Mouse (Mus musculus): Measurements from ENCODE around the gene Zfp882. TPM values are rescaled to one million over a fixed set of nuclear protein-coding genes. Genes with fewer than 3 reads are reported as not detected.
"Not testable (repeated sequence)": the region's sequence is repeated elsewhere in the genome, so short reads cannot be mapped to it uniquely, and the experiment has no call there.

Gene Zfp882
- polyA plus RNA-seq, 1 experiment: 0.60 TPM

DNA sequence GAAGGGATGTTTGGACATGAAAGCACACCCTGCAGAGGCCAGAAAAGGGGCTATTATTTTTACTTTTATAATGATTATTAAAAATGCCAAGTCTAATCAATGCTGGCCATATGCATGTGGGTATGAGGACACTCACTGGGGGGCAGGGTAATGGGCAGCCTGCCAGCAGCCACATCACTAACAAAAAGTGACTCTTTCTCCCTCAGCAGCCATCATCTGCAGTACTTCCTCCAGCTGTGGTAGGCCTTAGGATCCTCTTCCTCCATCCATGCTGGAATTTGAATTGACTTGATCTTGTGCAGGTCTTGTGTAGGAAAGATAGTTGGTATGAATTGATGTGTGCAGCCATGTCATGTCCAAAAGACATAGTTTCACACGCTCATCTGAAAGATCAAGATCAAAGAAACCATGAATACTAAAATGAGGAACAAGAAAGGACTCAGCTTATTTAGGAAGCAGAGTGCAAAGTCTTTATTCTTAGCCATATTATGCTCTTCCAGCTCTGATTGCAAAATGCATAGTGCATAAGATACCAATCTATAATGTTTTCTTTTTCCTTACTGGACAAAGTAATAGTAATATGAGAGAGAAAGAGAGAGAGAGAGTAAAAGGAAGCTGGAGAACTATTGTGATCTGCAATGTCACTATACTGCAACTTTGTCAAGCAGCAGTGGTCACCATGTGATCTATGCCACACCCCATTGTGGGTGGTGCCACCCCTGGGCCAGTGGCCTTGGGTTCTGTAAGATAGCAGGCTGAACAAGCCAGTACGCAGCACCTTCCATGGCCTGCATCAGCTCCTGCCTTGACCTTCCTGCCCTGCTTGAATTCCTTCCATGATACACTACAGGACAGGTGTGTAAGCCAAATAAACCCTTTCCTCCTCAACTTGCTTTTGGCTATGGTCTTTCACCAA, 32.1 kb downstream of the Zfp882 start:
- 43% methylated on average over 2 of the region's 2 CpGs for WGBS
- peak in 1 of 2 experiments; percentile 30 for DNase-seq (ENCODE audit: low read depth in 1 of 2, low spot score in 2 of 2)
- no peak overlapping the region for H3K4me3 ChIP-seq (ENCODE audit: extremely low read depth, insufficient read depth, insufficient read length)
- H3K4me1 ChIP-seq (ENCODE audit: control insufficient read depth, insufficient read depth, insufficient read length): peaks cover 5% of the 10 kb centered on the region; the same call in 1 of the 2 replicates
- peak overlapping the region; percentile 54; the same call in 1 of the 2 replicates for H3K27ac ChIP-seq (ENCODE audit: insufficient read depth, low read length)
- H3K27me3 ChIP-seq (ENCODE audit: control insufficient read depth, insufficient read depth, low read length): no peaks in the 10 kb centered on the region
- no peaks in the 10 kb centered on the region for H3K36me3 ChIP-seq (ENCODE audit: control insufficient read depth, insufficient read depth, low read length)
- TF ChIP-seq CTCF (IDR thresholded peaks at IDR 0.05; ENCODE audit: extremely low read depth, insufficient read depth, insufficient read length, insufficient replicate concordance) (no peak), POLR2A (IDR thresholded peaks at IDR 0.05; ENCODE audit: low read depth, low read length) (no peak)

DNA sequence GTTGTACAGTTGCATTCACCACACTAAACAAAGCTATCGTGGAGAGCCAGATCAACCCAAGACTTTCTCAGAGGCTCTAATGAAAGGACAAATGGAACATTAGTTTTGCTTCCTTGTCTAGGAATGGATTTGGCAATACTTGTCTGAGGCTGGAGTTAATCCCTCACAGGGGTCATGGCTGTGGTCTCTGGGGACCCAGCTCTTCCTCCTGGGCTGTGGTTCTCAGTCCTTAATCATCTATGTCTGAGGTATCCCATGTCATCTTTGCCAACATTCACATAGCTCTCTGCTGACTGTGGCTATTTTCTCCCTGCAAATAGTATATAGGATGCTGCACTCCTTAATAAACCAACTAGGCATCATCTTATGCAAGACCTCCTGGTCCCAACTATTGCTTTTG, 33.4 kb downstream of the Zfp882 start:
- Histone ChIP-seq H3K36me3 (ENCODE audit: control insufficient read depth, insufficient read depth, low read length) (no peaks in the 10 kb centered on the region), H3K4me1 (ENCODE audit: control insufficient read depth, insufficient read depth, insufficient read length) (peaks cover 5% of the 10 kb centered on the region; the same call in 1 of the 2 replicates), H3K27ac (ENCODE audit: insufficient read depth, low read length) (no peak overlapping the region), H3K27me3 (ENCODE audit: control insufficient read depth, insufficient read depth, low read length) (no peaks in the 10 kb centered on the region), H3K4me3 (ENCODE audit: extremely low read depth, insufficient read depth, insufficient read length) (no peak overlapping the region)
- DNase-seq (ENCODE audit: low read depth in 1 of 2, low spot score in 2 of 2): no peak
- 91% methylated on average over 1 of the region's 1 CpGs for WGBS
- no peak for TF ChIP-seq POLR2A (IDR thresholded peaks at IDR 0.05; ENCODE audit: low read depth, low read length)
- TF ChIP-seq CTCF (IDR thresholded peaks at IDR 0.05; ENCODE audit: extremely low read depth, insufficient read depth, insufficient read length, insufficient replicate concordance): no peak

DNA sequence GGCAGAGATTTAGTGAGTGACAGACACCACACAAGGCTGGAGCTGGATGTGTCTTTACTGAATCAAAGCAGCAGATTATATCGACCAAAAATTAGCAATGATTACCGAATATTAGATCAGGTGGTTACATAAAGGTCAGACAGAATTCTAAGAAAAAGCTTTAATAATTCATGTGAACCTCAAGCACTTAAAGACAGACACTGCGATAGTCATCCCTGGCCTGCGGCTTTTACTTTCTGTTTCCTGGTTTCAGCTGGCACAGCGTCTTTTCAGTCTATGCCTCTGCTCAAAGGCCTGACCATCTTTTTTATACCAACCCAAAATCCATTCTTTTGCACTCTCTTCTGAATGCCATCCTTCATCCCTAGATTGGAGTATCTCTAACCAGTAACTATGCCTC, 40.2 kb downstream of the Zfp882 start:
- Histone ChIP-seq H3K27ac (ENCODE audit: insufficient read depth, low read length) (no peak overlapping the region), H3K4me3 (ENCODE audit: extremely low read depth, insufficient read depth, insufficient read length) (no peak overlapping the region), H3K36me3 (ENCODE audit: control insufficient read depth, insufficient read depth, low read length) (no peaks in the 10 kb centered on the region), H3K27me3 (ENCODE audit: control insufficient read depth, insufficient read depth, low read length) (no peaks in the 10 kb centered on the region), H3K4me1 (ENCODE audit: control insufficient read depth, insufficient read depth, insufficient read length) (peaks cover 8% of the 10 kb centered on the region)
- no peak for TF ChIP-seq CTCF (IDR thresholded peaks at IDR 0.05; ENCODE audit: extremely low read depth, insufficient read depth, insufficient read length, insufficient replicate concordance)
- no peak for TF ChIP-seq POLR2A (IDR thresholded peaks at IDR 0.05; ENCODE audit: low read depth, low read length)
- WGBS: 79% methylated on average over 5 of the region's 5 CpGs
- no peak for DNase-seq (ENCODE audit: low read depth in 1 of 2, low spot score in 2 of 2)

DNA sequence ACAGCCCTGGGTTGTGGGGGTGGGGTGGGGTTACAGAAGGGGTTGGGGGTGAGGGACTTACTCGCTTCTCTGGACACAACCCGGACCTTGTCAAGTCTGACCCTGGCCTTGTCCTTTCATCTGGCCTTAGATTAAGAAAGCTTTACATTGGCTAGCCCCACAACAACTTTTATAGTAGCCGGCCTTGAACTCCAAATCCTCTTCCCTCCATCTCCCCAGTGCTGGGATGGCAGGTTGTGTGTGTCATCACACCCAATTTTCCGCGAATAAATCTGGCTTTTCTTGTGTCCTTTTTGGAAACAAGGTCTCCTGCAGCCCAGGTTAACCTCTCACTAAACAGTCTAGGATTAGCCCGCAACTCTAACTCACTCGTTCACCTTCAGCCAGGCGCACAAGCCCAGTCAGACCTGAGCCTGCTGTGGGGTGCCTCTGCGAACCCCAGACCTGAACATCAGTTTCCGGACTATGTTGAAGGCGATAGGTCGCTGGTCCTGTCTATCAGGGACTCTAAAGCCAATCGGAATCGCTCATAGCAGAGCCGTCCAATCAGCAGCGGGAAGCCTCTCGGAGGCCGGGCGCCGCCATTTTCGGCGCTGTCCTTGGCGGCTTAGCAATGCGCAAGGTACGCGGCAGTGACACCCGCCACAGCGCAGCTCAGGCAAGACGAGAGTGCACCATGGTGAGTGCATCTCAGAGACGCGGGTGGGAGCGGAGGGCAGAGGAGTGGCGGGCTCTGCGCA, 42.2 kb downstream of the Zfp882 start, which contains the start of gene Zfp961:
TSS of gene Zfp961 (plus strand) at position 557 of the 740 bp plus-strand sequence.
- Histone ChIP-seq H3K27ac (ENCODE audit: insufficient read depth, low read length) (peak within 1 kb of the TSS; percentile 75), H3K4me3 (ENCODE audit: extremely low read depth, insufficient read depth, insufficient read length) (peak within 1 kb of the TSS; percentile 77), H3K36me3 (ENCODE audit: control insufficient read depth, insufficient read depth, low read length) (no peaks in the 10 kb centered on the region), H3K4me1 (ENCODE audit: control insufficient read depth, insufficient read depth, insufficient read length) (peaks cover 8% of the 10 kb centered on the region), H3K27me3 (ENCODE audit: control insufficient read depth, insufficient read depth, low read length) (no peaks in the 10 kb centered on the region)
- DNase-seq (ENCODE audit: low read depth in 1 of 2, low spot score in 2 of 2): peak; percentile 98 to 99
- peak; percentile 71 for TF ChIP-seq POLR2A (IDR thresholded peaks at IDR 0.05; ENCODE audit: low read depth, low read length)
- no peak for TF ChIP-seq CTCF (IDR thresholded peaks at IDR 0.05; ENCODE audit: extremely low read depth, insufficient read depth, insufficient read length, insufficient replicate concordance)
- WGBS: 5% methylated on average over 34 of the region's 34 CpGs

DNA sequence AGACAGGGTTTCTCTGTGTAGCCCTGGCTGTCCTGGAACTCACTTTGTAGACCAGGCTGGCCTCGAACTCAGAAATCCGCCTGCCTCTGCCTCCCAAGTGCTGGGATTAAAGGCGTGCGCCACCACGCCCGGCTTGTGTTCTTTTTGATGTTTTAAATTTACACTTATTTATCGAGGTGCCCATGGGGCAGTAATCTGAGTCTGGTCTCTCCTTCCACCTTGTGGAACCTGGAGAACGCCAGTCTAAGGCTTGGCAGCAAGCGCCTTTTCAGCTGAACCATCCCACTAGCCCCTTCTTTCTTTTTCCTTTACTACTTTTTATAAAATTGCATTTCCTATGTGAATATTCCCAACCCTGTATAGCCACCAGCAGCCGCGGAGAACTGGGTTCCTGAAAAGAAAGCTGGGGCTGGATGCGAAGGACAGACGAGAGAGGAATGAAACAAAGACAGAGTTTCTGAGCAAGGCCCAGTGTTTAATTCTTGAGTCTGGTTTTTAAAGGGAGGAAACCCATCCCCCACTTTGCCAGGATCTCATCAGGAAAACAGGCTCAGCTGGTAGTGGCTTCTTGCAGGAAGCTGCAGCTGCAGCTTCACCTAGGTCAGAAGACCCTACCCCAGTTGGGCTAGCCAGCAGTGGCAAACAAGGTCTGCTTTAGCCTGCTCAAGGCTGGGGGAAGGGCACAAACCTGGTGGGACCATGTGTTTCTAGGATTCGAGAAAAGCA, 43.2 kb downstream of the Zfp882 start:
- H3K36me3 ChIP-seq (ENCODE audit: control insufficient read depth, insufficient read depth, low read length): no peaks in the 10 kb centered on the region
- H3K4me3 ChIP-seq (ENCODE audit: extremely low read depth, insufficient read depth, insufficient read length): peak overlapping the region; percentile 33; the same call in 1 of the 2 replicates
- H3K4me1 ChIP-seq (ENCODE audit: control insufficient read depth, insufficient read depth, insufficient read length): peaks cover 8% of the 10 kb centered on the region
- 12% methylated on average over 14 of the region's 14 CpGs for WGBS
- no peak for DNase-seq (ENCODE audit: low read depth in 1 of 2, low spot score in 2 of 2)
- no peak overlapping the region for H3K27ac ChIP-seq (ENCODE audit: insufficient read depth, low read length)
- TF ChIP-seq POLR2A (IDR thresholded peaks at IDR 0.05; ENCODE audit: low read depth, low read length): no peak
- no peak for TF ChIP-seq CTCF (IDR thresholded peaks at IDR 0.05; ENCODE audit: extremely low read depth, insufficient read depth, insufficient read length, insufficient replicate concordance)
- H3K27me3 ChIP-seq (ENCODE audit: control insufficient read depth, insufficient read depth, low read length): no peaks in the 10 kb centered on the region

DNA sequence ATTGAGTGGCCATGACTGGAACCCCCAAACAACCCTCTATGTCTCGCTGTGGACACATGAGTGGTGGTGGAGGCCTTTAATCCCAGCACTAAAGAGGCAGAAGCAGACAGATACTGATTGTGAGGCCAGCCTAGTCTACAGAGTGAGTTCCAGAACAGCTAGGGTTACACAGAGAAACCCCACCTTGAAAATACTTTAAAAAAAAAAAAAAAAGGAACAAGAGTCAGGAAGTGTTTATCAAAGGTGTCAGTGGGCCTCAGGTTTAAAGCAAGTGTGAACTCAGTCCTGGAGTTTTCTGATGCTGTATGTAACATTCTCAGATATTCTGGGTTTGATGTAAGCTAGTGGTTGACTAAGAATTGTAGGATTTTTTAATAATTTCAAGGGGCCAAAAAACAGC, 44.1 kb downstream of the Zfp882 start:
- Histone ChIP-seq H3K4me1 (ENCODE audit: control insufficient read depth, insufficient read depth, insufficient read length) (peaks cover 8% of the 10 kb centered on the region), H3K4me3 (ENCODE audit: extremely low read depth, insufficient read depth, insufficient read length) (no peak overlapping the region), H3K36me3 (ENCODE audit: control insufficient read depth, insufficient read depth, low read length) (no peaks in the 10 kb centered on the region), H3K27ac (ENCODE audit: insufficient read depth, low read length) (no peak overlapping the region), H3K27me3 (ENCODE audit: control insufficient read depth, insufficient read depth, low read length) (no peaks in the 10 kb centered on the region)
- DNase-seq (ENCODE audit: low read depth in 1 of 2, low spot score in 2 of 2): no peak
- TF ChIP-seq CTCF (IDR thresholded peaks at IDR 0.05; ENCODE audit: extremely low read depth, insufficient read depth, insufficient read length, insufficient replicate concordance) (no peak), POLR2A (IDR thresholded peaks at IDR 0.05; ENCODE audit: low read depth, low read length) (no peak)
- WGBS: 86% methylated on average over 1 of the region's 1 CpGs

DNA sequence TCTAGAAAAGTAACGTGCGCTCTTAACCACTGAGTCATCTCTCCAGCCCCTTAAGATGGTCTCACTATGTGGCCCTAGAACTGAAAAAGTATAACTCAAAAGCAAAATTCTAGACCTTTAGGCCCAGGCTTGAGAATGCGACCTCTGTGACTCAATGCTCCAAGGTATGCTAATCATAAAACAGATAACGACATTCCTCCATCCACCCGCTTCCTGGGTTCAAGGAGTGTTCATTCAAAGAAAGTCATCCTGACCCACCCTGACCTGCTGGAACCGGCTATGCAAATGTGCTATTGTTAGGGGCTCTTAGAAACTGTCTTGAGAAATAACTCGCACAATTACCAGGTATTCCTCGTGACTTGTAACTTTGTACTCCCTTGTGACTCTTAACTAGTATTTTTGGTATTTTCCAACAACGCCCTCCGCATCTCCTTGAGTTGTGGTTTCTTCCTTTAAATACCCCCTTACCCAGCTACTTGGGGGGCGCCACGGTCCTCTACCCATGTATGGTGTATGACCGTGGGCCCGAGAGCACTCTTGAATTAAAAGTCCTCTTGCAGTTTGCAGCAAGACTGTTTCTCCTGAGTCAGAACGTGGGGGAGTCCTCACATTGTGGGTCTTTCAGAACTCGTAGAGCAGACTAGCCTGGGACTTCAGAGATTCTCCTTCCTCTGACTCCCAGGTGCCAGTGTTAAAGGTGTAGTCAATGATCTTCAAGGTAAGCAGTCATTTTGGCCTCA, 44.7 kb downstream of the Zfp882 start:
- H3K4me3 ChIP-seq (ENCODE audit: extremely low read depth, insufficient read depth, insufficient read length): not testable (repeated sequence)
- 95% methylated on average over 16 of the region's 16 CpGs for WGBS

More for the DNA sequence above, 44.7 kb downstream of the Zfp882 start:
- H3K27me3 ChIP-seq (ENCODE audit: control insufficient read depth, insufficient read depth, low read length); H3K36me3 ChIP-seq (ENCODE audit: control insufficient read depth, insufficient read depth, low read length); H3K4me1 ChIP-seq (ENCODE audit: control insufficient read depth, insufficient read depth, insufficient read length); DNase-seq (ENCODE audit: low read depth in 1 of 2, low spot score in 2 of 2); H3K27ac ChIP-seq (ENCODE audit: insufficient read depth, low read length): not testable (repeated sequence)
